Mouse (Mus musculus): Measurements from ENCODE around the gene Tpx2. TPM values are rescaled to one million over a fixed set of nuclear protein-coding genes. Genes with fewer than 3 reads are reported as not detected.

Gene Tpx2
- polyA plus RNA-seq, 1 experiment from 2014 or later, result 86.6 TPM

GRCm38 (mm10) chr2:152906274-152907037 is 58.7 kb downstream of the Tpx2 start:
- WGBS, result 52% methylated on average over 9 of the region's 9 CpGs
- H3K4me2 ChIP-seq, result no peak overlapping the region
- no peaks in the 10 kb centered on the region for H3K36me3 ChIP-seq
- ATAC-seq (ENCODE audit: insufficient number of reproducible peaks, insufficient read depth, low FRiP score, low TSS enrichment, low read depth), result no peak
- H3K9ac ChIP-seq, result no peak overlapping the region
- no peaks in the 10 kb centered on the region for H3K9me3 ChIP-seq
- no peak overlapping the region for H3K27ac ChIP-seq
- no peak overlapping the region for H3K4me3 ChIP-seq
- H3K27me3 ChIP-seq, result peaks cover 24% of the 10 kb centered on the region
- peaks cover 25% of the 10 kb centered on the region for H3K4me1 ChIP-seq

GRCm38 (mm10) chr2:152907114-152907943 is 59.6 kb downstream of the Tpx2 start:
- H3K27ac ChIP-seq, result no peak overlapping the region
- peaks cover 33% of the 10 kb centered on the region for H3K27me3 ChIP-seq
- no peak overlapping the region for H3K4me2 ChIP-seq
- H3K9me3 ChIP-seq, result no peaks in the 10 kb centered on the region
- ATAC-seq (ENCODE audit: insufficient number of reproducible peaks, insufficient read depth, low FRiP score, low TSS enrichment, low read depth), result no peak
- 51% methylated on average over 14 of the region's 14 CpGs for WGBS
- H3K9ac ChIP-seq, result no peak overlapping the region
- H3K4me1 ChIP-seq, result peaks cover 23% of the 10 kb centered on the region
- no peaks in the 10 kb centered on the region for H3K36me3 ChIP-seq
- H3K4me3 ChIP-seq, result no peak overlapping the region

- H3K9ac ChIP-seq, result no peak overlapping the region
- peaks cover 50% of the 10 kb centered on the region for H3K27me3 ChIP-seq
- peaks cover 24% of the 10 kb centered on the region for H3K4me1 ChIP-seq
- ATAC-seq (ENCODE audit: insufficient number of reproducible peaks, insufficient read depth, low FRiP score, low TSS enrichment, low read depth), result no peak
- no peak overlapping the region for H3K4me2 ChIP-seq
- H3K9me3 ChIP-seq, result no peaks in the 10 kb centered on the region
- no peak overlapping the region for H3K27ac ChIP-seq
- 75% methylated on average over 6 of the region's 6 CpGs for WGBS
- no peaks in the 10 kb centered on the region for H3K36me3 ChIP-seq
- no peak overlapping the region for H3K4me3 ChIP-seq
Observed at GRCm38 (mm10) chr2:152909848-152910247, 62.1 kb downstream of the Tpx2 start.

GRCm38 (mm10) chr2:152911031-152911430 is 63.3 kb downstream of the Tpx2 start, which contains the start of gene Mylk2:
Mylk2 (plus strand) TSS chr2:152911352.
- Histone ChIP-seq H3K4me2 (no peak within 1 kb of the TSS), H3K4me3 (no peak within 1 kb of the TSS), H3K27ac (no peak within 1 kb of the TSS), H3K4me1 (peaks cover 17% of the 10 kb centered on the region), H3K9me3 (no peaks in the 10 kb centered on the region), H3K36me3 (no peaks in the 10 kb centered on the region), H3K9ac (no peak within 1 kb of the TSS), H3K27me3 (peaks cover 51% of the 10 kb centered on the region)
- WGBS, result 28% methylated on average over 12 of the region's 12 CpGs
- no peak for ATAC-seq (ENCODE audit: insufficient number of reproducible peaks, insufficient read depth, low FRiP score, low TSS enrichment, low read depth)

GRCm38 (mm10) chr2:152911432-152911831 is 63.7 kb downstream of the Tpx2 start:
- Histone ChIP-seq H3K9me3 (no peaks in the 10 kb centered on the region), H3K27ac (no peak overlapping the region), H3K4me3 (no peak overlapping the region), H3K4me2 (no peak overlapping the region), H3K4me1 (peaks cover 15% of the 10 kb centered on the region), H3K27me3 (peaks cover 55% of the 10 kb centered on the region), H3K36me3 (no peaks in the 10 kb centered on the region), H3K9ac (no peak overlapping the region)
- WGBS, result 26% methylated on average over 6 of the region's 6 CpGs
- no peak for ATAC-seq (ENCODE audit: insufficient number of reproducible peaks, insufficient read depth, low FRiP score, low TSS enrichment, low read depth)

GRCm38 (mm10) chr2:152913471-152913870 is 65.7 kb downstream of the Tpx2 start:
- peaks cover 62% of the 10 kb centered on the region for H3K27me3 ChIP-seq
- H3K9ac ChIP-seq, result no peak overlapping the region
- ATAC-seq (ENCODE audit: insufficient number of reproducible peaks, insufficient read depth, low FRiP score, low TSS enrichment, low read depth), result no peak

GRCm38 (mm10) chr2:152914310-152915120 is 66.8 kb downstream of the Tpx2 start:
- 4% methylated on average over 18 of the region's 18 CpGs for WGBS
- Histone ChIP-seq H3K27ac (no peak overlapping the region), H3K4me3 (peak overlapping the region; percentile 21), H3K4me2 (peak overlapping the region; percentile 48), H3K4me1 (peaks cover 3% of the 10 kb centered on the region; the same call in 1 of the 2 replicates), H3K36me3 (no peaks in the 10 kb centered on the region), H3K27me3 (peaks cover 58% of the 10 kb centered on the region), H3K9ac (peak overlapping the region; percentile 58), H3K9me3 (no peaks in the 10 kb centered on the region)
- ATAC-seq (ENCODE audit: insufficient number of reproducible peaks, insufficient read depth, low FRiP score, low TSS enrichment, low read depth), result 0 out of 2 replicates have a peak, but pooled peaks have one; percentile 44

More at GRCm38 (mm10) chr2:152913471-152913870, 65.7 kb downstream of the Tpx2 start:
- Histone ChIP-seq H3K27ac (no peak overlapping the region), H3K36me3 (no peaks in the 10 kb centered on the region), H3K4me1 (peaks cover 3% of the 10 kb centered on the region; the same call in 1 of the 2 replicates), H3K4me3 (no peak overlapping the region), H3K9me3 (no peaks in the 10 kb centered on the region), H3K4me2 (no peak overlapping the region)
- WGBS, result 16% methylated on average over 7 of the region's 7 CpGs

GRCm38 (mm10) chr2:152915453-152915852 is 67.7 kb downstream of the Tpx2 start:
- peaks cover 3% of the 10 kb centered on the region; the same call in 1 of the 2 replicates for H3K4me1 ChIP-seq
- H3K9me3 ChIP-seq, result no peaks in the 10 kb centered on the region
- peaks cover 48% of the 10 kb centered on the region for H3K27me3 ChIP-seq
- no peak overlapping the region for H3K27ac ChIP-seq
- H3K4me2 ChIP-seq, result no peak overlapping the region
- no peak overlapping the region for H3K9ac ChIP-seq
- H3K4me3 ChIP-seq, result no peak overlapping the region
- no peaks in the 10 kb centered on the region for H3K36me3 ChIP-seq
- no peak for ATAC-seq (ENCODE audit: insufficient number of reproducible peaks, insufficient read depth, low FRiP score, low TSS enrichment, low read depth)
- WGBS, result 69% methylated on average over 4 of the region's 4 CpGs

- H3K9ac ChIP-seq, result no peak overlapping the region
- no peaks in the 10 kb centered on the region for H3K9me3 ChIP-seq
- H3K27me3 ChIP-seq, result peaks cover 42% of the 10 kb centered on the region
- ATAC-seq (ENCODE audit: insufficient number of reproducible peaks, insufficient read depth, low FRiP score, low TSS enrichment, low read depth), result no peak
- no peak overlapping the region for H3K4me2 ChIP-seq
- peaks cover 3% of the 10 kb centered on the region; the same call in 1 of the 2 replicates for H3K4me1 ChIP-seq
- H3K27ac ChIP-seq, result no peak overlapping the region
- no peak overlapping the region for H3K4me3 ChIP-seq
- WGBS, result 39% methylated on average over 5 of the region's 5 CpGs
- H3K36me3 ChIP-seq, result no peaks in the 10 kb centered on the region
Observed at GRCm38 (mm10) chr2:152916111-152916510, 68.3 kb downstream of the Tpx2 start.

GRCm38 (mm10) chr2:152917671-152918070 is 69.9 kb downstream of the Tpx2 start:
- Histone ChIP-seq H3K27ac (no peak overlapping the region), H3K9me3 (no peaks in the 10 kb centered on the region), H3K4me2 (no peak overlapping the region), H3K27me3 (peaks cover 26% of the 10 kb centered on the region), H3K9ac (no peak overlapping the region), H3K36me3 (no peaks in the 10 kb centered on the region), H3K4me3 (no peak overlapping the region), H3K4me1 (peaks cover 3% of the 10 kb centered on the region; the same call in 1 of the 2 replicates)
- ATAC-seq (ENCODE audit: insufficient number of reproducible peaks, insufficient read depth, low FRiP score, low TSS enrichment, low read depth), result no peak
- WGBS, result 57% methylated on average over 9 of the region's 9 CpGs

- ATAC-seq (ENCODE audit: insufficient number of reproducible peaks, insufficient read depth, low FRiP score, low TSS enrichment, low read depth), result no peak
- Histone ChIP-seq H3K36me3 (no peaks in the 10 kb centered on the region), H3K4me2 (no peak overlapping the region), H3K27me3 (peaks cover 2% of the 10 kb centered on the region; the same call in 1 of the 2 replicates), H3K27ac (no peak overlapping the region), H3K9me3 (no peaks in the 10 kb centered on the region), H3K4me1 (peaks cover 20% of the 10 kb centered on the region), H3K4me3 (no peak overlapping the region), H3K9ac (peak overlapping the region; percentile 32)
- 14% methylated on average over 7 of the region's 7 CpGs for whole genome bisulfite sequencing
Observed at GRCm38 (mm10) chr2:152922376-152922775, 74.6 kb downstream of the Tpx2 start.
